Mouse (Mus musculus): Measurements from ENCODE around the gene Olfr1116. TPM values are rescaled to one million over a fixed set of nuclear protein-coding genes. Genes with fewer than 3 reads are reported as not detected.
"Not testable (repeated sequence)": the region's sequence is repeated elsewhere in the genome, so short reads cannot be mapped to it uniquely, and the experiment has no call there.

Olfr1116 gene
- polyA plus RNA-seq (2014; fragmentation: Nextera tagmentation; extraction: Ambion mirVana), result not detected in 2 replicates

DNA sequence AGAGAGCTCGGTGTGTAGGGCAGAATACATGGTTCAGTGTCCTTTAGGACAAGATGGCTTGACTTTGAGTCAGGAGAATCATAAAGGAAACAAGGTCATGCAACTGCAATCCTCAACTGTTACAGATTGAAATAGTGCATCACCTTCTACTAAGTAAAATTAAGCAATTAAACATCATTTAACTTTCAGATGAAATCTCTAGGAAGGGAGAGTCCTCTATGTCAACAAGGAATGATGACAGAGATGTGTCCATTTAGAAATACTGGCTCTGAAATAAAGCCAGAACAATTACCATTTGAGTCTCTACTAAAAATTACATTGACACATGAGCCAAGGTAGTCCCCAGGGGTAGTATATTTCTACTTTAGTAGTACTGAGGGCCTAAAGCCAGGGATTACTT lies at the start of gene Olfr1116:
Gene Olfr1116 (plus strand): TSS at position 301 of the 400 bp plus-strand sequence.
- Histone ChIP-seq H3K4me2 (ENCODE audit: low read depth, low read length, severe bottlenecking) (no peak within 1 kb of the TSS), H3K27me3 (ENCODE audit: control insufficient read depth, insufficient read depth, low read length) (no peaks in the 10 kb centered on the region), H3K9ac (ENCODE audit: low read length) (no peak within 1 kb of the TSS), H3K4me1 (replicated peaks; ENCODE audit: control insufficient read depth, insufficient read depth, low read length) (no peaks in the 10 kb centered on the region), H3K27ac (ENCODE audit: low read depth, low read length) (no peak within 1 kb of the TSS), H3K36me3 (ENCODE audit: control insufficient read depth, insufficient read depth, low read length) (no peaks in the 10 kb centered on the region), H3K4me3 (ENCODE audit: low read depth, low read length) (no peak within 1 kb of the TSS), H3K9me3 (ENCODE audit: control insufficient read depth, low read length) (no peaks in the 10 kb centered on the region)
- WGBS, result 90% methylated on average over 1 of the region's 1 CpGs
- DNase-seq (ENCODE audit: low spot score), result no peak
- no peak for ATAC-seq (replicated peaks; ENCODE audit: low FRiP score)

DNA sequence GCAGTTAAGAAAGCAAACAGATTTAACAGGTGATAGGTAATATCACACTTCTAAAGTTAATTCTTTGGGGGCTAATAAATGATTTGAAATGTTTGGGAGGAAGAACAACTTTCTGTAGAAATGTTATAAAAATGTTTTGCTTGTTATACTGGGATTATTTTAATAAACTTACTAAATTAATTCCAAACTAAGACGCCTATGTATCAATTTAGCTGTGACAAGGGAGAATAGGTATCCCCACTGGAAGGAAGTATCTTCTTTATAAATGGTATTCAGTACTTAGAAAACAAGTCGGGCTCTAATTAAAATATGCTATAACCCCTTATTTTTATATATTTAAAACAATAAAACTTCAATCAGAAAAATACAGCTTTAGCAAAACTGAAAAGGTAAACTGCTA lies 19.6 kb upstream of the Olfr1116 start, which contains the start of gene Olfr1115:
Gene Olfr1115 (plus strand): TSS at position 301 of the 400 bp plus-strand sequence.
- Histone ChIP-seq H3K9ac (ENCODE audit: low read length) (no peak within 1 kb of the TSS), H3K4me2 (ENCODE audit: low read depth, low read length, severe bottlenecking) (no peak within 1 kb of the TSS), H3K27ac (ENCODE audit: low read depth, low read length) (no peak within 1 kb of the TSS), H3K4me1 (replicated peaks; ENCODE audit: control insufficient read depth, insufficient read depth, low read length) (no peaks in the 10 kb centered on the region), H3K9me3 (ENCODE audit: control insufficient read depth, low read length) (no peaks in the 10 kb centered on the region), H3K36me3 (ENCODE audit: control insufficient read depth, insufficient read depth, low read length) (no peaks in the 10 kb centered on the region), H3K4me3 (ENCODE audit: low read depth, low read length) (no peak within 1 kb of the TSS), H3K27me3 (ENCODE audit: control insufficient read depth, insufficient read depth, low read length) (no peaks in the 10 kb centered on the region)
- no peak for ATAC-seq (replicated peaks; ENCODE audit: low FRiP score)
- 76% methylated on average over 2 of the region's 2 CpGs for WGBS
- no peak for DNase-seq (ENCODE audit: low spot score)

- H3K4me3 ChIP-seq (ENCODE audit: low read depth, low read length); ATAC-seq (replicated peaks; ENCODE audit: low FRiP score); H3K36me3 ChIP-seq (ENCODE audit: control insufficient read depth, insufficient read depth, low read length); H3K27ac ChIP-seq (ENCODE audit: low read depth, low read length); H3K9ac ChIP-seq (ENCODE audit: low read length); H3K27me3 ChIP-seq (ENCODE audit: control insufficient read depth, insufficient read depth, low read length); H3K4me2 ChIP-seq (ENCODE audit: low read depth, low read length, severe bottlenecking); DNase-seq (ENCODE audit: low spot score); H3K9me3 ChIP-seq (ENCODE audit: control insufficient read depth, low read length); H3K4me1 ChIP-seq (replicated peaks; ENCODE audit: control insufficient read depth, insufficient read depth, low read length): not testable (repeated sequence)
Measured at GRCm38 (mm10) chr2:87293977-87294376, 26.6 kb downstream of the Olfr1116 start.

DNA sequence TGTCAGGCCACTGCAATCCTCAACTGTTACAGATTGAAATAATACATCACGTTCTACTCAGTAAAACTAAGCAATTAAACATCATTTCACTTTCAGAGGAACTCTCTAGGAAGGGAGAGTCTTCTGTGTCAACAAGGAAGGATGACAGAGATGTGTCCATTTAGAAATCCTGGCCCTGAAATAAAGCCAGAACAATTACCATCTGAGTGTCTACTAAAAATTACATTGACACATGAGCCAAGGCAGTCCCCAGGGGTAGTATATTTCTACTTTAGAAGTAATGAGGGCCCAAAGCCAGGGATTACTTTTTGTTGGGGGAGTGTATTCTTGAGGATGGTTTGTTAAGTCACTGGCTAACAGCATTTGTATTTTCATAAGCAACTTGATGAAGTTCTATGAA lies 39.9 kb downstream of the Olfr1116 start, which contains the start of gene Olfr1118:
Gene Olfr1118 (plus strand): TSS at position 301 of the 400 bp plus-strand sequence.
- Histone ChIP-seq H3K9ac (ENCODE audit: low read length) (no peak within 1 kb of the TSS), H3K4me2 (ENCODE audit: low read depth, low read length, severe bottlenecking) (no peak within 1 kb of the TSS), H3K27me3 (ENCODE audit: control insufficient read depth, insufficient read depth, low read length) (no peaks in the 10 kb centered on the region), H3K4me3 (ENCODE audit: low read depth, low read length) (no peak within 1 kb of the TSS), H3K36me3 (ENCODE audit: control insufficient read depth, insufficient read depth, low read length) (no peaks in the 10 kb centered on the region), H3K27ac (ENCODE audit: low read depth, low read length) (no peak within 1 kb of the TSS), H3K9me3 (ENCODE audit: control insufficient read depth, low read length) (no peaks in the 10 kb centered on the region), H3K4me1 (replicated peaks; ENCODE audit: control insufficient read depth, insufficient read depth, low read length) (no peaks in the 10 kb centered on the region)
- ATAC-seq (replicated peaks; ENCODE audit: low FRiP score) (no peak), DNase-seq (ENCODE audit: low spot score) (no peak)
- 81% methylated on average over 1 of the region's 1 CpGs for WGBS

Small RNA genes within 50 kb of the gene (microRNA-seq; reads per million reads assigned to microRNA genes)
- not detected for gene Gm27438 (ENCODE audit: insufficient number of aligned reads)

Other genes with a start within 250 kb of the Olfr1116 start
- not detected in 2 replicates for gene Olfr1104, start 240.5 kb upstream of the Olfr1116 start, polyA plus RNA-seq (2014; fragmentation: Nextera tagmentation; extraction: Ambion mirVana)
- gene Olfr1105, start 231.0 kb upstream of the Olfr1116 start, polyA plus RNA-seq (2014; fragmentation: Nextera tagmentation; extraction: Ambion mirVana), result not detected in 2 replicates
- not detected in 2 replicates for gene Olfr1106, start 215.3 kb upstream of the Olfr1116 start, polyA plus RNA-seq (2014; fragmentation: Nextera tagmentation; extraction: Ambion mirVana)
- gene Olfr1107, start 191.7 kb upstream of the Olfr1116 start, polyA plus RNA-seq (2014; fragmentation: Nextera tagmentation; extraction: Ambion mirVana), result not detected in 2 replicates
- gene Olfr1109, start 171.5 kb upstream of the Olfr1116 start, polyA plus RNA-seq (2014; fragmentation: Nextera tagmentation; extraction: Ambion mirVana), result not detected in 2 replicates
- not detected in 2 replicates for gene Olfr259, start 153.0 kb upstream of the Olfr1116 start, polyA plus RNA-seq (2014; fragmentation: Nextera tagmentation; extraction: Ambion mirVana)
- not detected in 2 replicates for gene Olfr1110, start 127.2 kb upstream of the Olfr1116 start, polyA plus RNA-seq (2014; fragmentation: Nextera tagmentation; extraction: Ambion mirVana)
- not detected in 2 replicates for gene Olfr1111, start 114.9 kb upstream of the Olfr1116 start, polyA plus RNA-seq (2014; fragmentation: Nextera tagmentation; extraction: Ambion mirVana)
- gene Olfr1112, start 79.7 kb upstream of the Olfr1116 start, polyA plus RNA-seq (2014; fragmentation: Nextera tagmentation; extraction: Ambion mirVana), result not detected in 2 replicates
- gene Olfr1113, start 58.6 kb upstream of the Olfr1116 start, polyA plus RNA-seq (2014; fragmentation: Nextera tagmentation; extraction: Ambion mirVana), result not detected in 2 replicates
- gene Olfr1115, start 19.5 kb upstream of the Olfr1116 start, polyA plus RNA-seq (2014; fragmentation: Nextera tagmentation; extraction: Ambion mirVana), result not detected in 2 replicates
- gene Olfr1118, start 40.0 kb downstream of the Olfr1116 start, polyA plus RNA-seq (2014; fragmentation: Nextera tagmentation; extraction: Ambion mirVana), result not detected in 2 replicates
- not detected in 2 replicates for gene Olfr1120, start 87.3 kb downstream of the Olfr1116 start, polyA plus RNA-seq (2014; fragmentation: Nextera tagmentation; extraction: Ambion mirVana)
- not detected in 2 replicates for gene Olfr1121, start 102.4 kb downstream of the Olfr1116 start, polyA plus RNA-seq (2014; fragmentation: Nextera tagmentation; extraction: Ambion mirVana)
- not detected in 2 replicates for gene Olfr1122, start 118.3 kb downstream of the Olfr1116 start, polyA plus RNA-seq (2014; fragmentation: Nextera tagmentation; extraction: Ambion mirVana)
- gene Olfr1123, start 149.1 kb downstream of the Olfr1116 start, polyA plus RNA-seq (2014; fragmentation: Nextera tagmentation; extraction: Ambion mirVana), result not detected in 2 replicates
- gene Olfr1124, start 162.7 kb downstream of the Olfr1116 start, polyA plus RNA-seq (2014; fragmentation: Nextera tagmentation; extraction: Ambion mirVana), result 0.09 and 0.21 TPM in 2 replicates
- not detected in 2 replicates for gene Olfr1126, start 186.4 kb downstream of the Olfr1116 start, polyA plus RNA-seq (2014; fragmentation: Nextera tagmentation; extraction: Ambion mirVana)
- not detected in 2 replicates for gene Pramel7, start 229.6 kb downstream of the Olfr1116 start, polyA plus RNA-seq (2014; fragmentation: Nextera tagmentation; extraction: Ambion mirVana)
- not detected in 2 replicates for gene Pramel6, start 239.0 kb downstream of the Olfr1116 start, polyA plus RNA-seq (2014; fragmentation: Nextera tagmentation; extraction: Ambion mirVana)